Mouse (Mus musculus): Measurements from ENCODE around the gene Spesp1.

Gene Spesp1

GRCm38 (mm10) chr9:62281991-62282390, at the start of gene Spesp1:
TSS of gene Spesp1 (minus strand) at chr9:62282208.
- in situ Hi-C loops (cut with MseI, MboI) = loop anchor here (10.0 kb wide), 2 partner anchors 183 to 193 kb away; no protein-coding TSS in a partner anchor

GRCm38 (mm10) chr9:62325965-62326364, 44.0 kb upstream of the Spesp1 start:
- in situ Hi-C loops (cut with MseI, MboI) = no loop called here

GRCm38 (mm10) chr9:62323816-62324215, 41.8 kb upstream of the Spesp1 start:
- in situ Hi-C loops (cut with MseI, MboI) = no loop called here

- in situ Hi-C loops (cut with MseI, MboI) = no loop called here
Measured at GRCm38 (mm10) chr9:62318729-62319128, 36.7 kb upstream of the Spesp1 start.

- in situ Hi-C loops (cut with MseI, MboI) = no loop called here
Measured at GRCm38 (mm10) chr9:62315556-62315955, 33.5 kb upstream of the Spesp1 start.

GRCm38 (mm10) chr9:62296891-62297290, 14.9 kb upstream of the Spesp1 start:
- in situ Hi-C loops (cut with MseI, MboI) = no loop called here

- in situ Hi-C loops (cut with MseI, MboI) = no loop called here
Measured at GRCm38 (mm10) chr9:62295006-62295698, 13.1 kb upstream of the Spesp1 start.

- in situ Hi-C loops (cut with MseI, MboI) = loop anchor here (5.0 to 10.0 kb wide), 4 partner anchors 177 to 270 kb away; no protein-coding TSS in a partner anchor
Measured at GRCm38 (mm10) chr9:62287633-62288025, 5.6 kb upstream of the Spesp1 start.

GRCm38 (mm10) chr9:62286967-62287632, 5.1 kb upstream of the Spesp1 start:
- in situ Hi-C loops (cut with MseI, MboI) = loop anchor here (5.0 to 10.0 kb wide), 4 partner anchors 178 to 270 kb away; no protein-coding TSS in a partner anchor

- in situ Hi-C loops (cut with MseI, MboI) = loop anchor here (10.0 kb wide), 2 partner anchors 181 to 191 kb away; no protein-coding TSS in a partner anchor
Measured at GRCm38 (mm10) chr9:62284266-62284665, 2.3 kb upstream of the Spesp1 start.

GRCm38 (mm10) chr9:62276899-62277298, 5.1 kb downstream of the Spesp1 start:
- in situ Hi-C loops (cut with MseI, MboI) = no loop called here

GRCm38 (mm10) chr9:62270775-62271399, 11.1 kb downstream of the Spesp1 start:
- in situ Hi-C loops (cut with MseI, MboI) = no loop called here

- in situ Hi-C loops (cut with MseI, MboI) = no loop called here
Measured at GRCm38 (mm10) chr9:62269161-62269560, 12.8 kb downstream of the Spesp1 start.

- in situ Hi-C loops (cut with MseI, MboI) = no loop called here
Measured at GRCm38 (mm10) chr9:62265278-62265677, 16.7 kb downstream of the Spesp1 start.

- in situ Hi-C loops (cut with MseI, MboI) = no loop called here
Measured at GRCm38 (mm10) chr9:62263652-62264051, 18.4 kb downstream of the Spesp1 start.

GRCm38 (mm10) chr9:62261406-62261805, 20.6 kb downstream of the Spesp1 start:
- in situ Hi-C loops (cut with MseI, MboI) = no loop called here

GRCm38 (mm10) chr9:62261006-62261405, 21.0 kb downstream of the Spesp1 start:
- in situ Hi-C loops (cut with MseI, MboI) = no loop called here

GRCm38 (mm10) chr9:62258005-62258404, 24.0 kb downstream of the Spesp1 start:
- in situ Hi-C loops (cut with MseI, MboI) = no loop called here

GRCm38 (mm10) chr9:62255896-62256576, 26.0 kb downstream of the Spesp1 start:
- in situ Hi-C loops (cut with MseI, MboI) = no loop called here

- in situ Hi-C loops (cut with MseI, MboI) = no loop called here
Measured at GRCm38 (mm10) chr9:62253736-62254443, 28.1 kb downstream of the Spesp1 start.

- in situ Hi-C loops (cut with MseI, MboI) = no loop called here
Measured at GRCm38 (mm10) chr9:62250296-62250695, 31.7 kb downstream of the Spesp1 start.

All from mouse trophoblast stem cell (cell line).